Mouse (Mus musculus): ENCODE measurements around the gene Slamf6.
"Not testable (repeated sequence)": the region's sequence is repeated elsewhere in the genome, so short reads cannot be mapped to it uniquely, and the experiment has no call there.

Slamf6 gene

DNA sequence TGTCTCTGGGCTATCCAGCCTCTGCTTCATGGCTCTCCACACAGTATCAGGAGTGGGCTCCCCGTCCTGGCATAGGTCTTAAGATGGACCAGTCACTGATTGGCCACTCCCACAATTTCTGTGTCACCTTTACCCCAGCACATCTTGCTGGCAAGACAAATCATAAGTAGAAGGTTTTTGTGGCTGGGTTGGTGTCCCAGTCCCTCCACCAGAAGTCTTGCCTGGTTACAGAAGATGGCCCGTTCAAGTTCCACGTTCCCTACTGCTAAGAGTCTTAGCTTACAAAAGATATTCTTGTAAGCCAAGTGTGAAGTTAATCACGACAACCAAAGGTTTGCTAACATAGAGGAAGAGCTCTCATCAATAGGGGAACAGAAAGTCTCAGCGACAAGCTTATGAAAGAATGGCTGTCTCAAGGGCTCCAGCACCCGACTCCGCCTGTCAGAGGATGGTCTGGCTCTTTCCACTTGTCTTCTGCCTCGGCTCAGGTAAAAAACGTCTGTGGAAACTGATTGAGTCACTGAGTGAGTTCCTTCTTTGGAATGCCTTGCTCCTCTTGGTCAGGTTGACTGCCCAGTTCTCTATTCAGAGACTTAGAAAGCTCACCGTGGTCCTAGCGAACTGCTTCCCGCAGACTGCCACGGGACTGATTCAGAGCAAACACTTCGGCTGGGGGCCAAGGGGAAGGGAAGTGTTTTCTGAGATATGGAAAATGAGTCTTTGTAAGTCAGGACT, at the start of gene Slamf6:
TSS of gene Slamf6 (plus strand) at position 211 of the 735 bp plus-strand sequence.
- DNase-seq: peak; percentile 5

DNA sequence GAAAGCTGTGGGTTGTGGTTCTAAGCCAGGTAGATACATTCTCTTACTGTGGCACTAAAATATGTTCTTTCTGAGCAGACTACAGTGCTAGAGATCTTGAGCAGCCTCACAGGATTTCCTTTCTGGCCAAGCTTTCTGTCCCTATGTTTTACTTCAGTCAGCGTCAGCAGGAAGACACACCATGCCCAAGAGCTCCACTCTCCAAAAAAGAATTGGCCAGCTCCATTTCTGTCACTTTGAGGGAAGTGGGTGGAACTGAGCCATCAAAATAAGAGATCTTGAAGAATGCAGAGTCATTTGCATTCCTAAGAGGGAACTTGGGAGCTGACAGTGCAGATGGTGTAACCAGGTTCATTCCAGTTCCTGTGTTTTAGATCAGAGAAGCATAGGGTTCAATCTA, 30.3 kb upstream of the Slamf6 start:
- no peak for DNase-seq

GRCm38 (mm10) chr1:171895364-171895763, 22.0 kb upstream of the Slamf6 start, which contains the start of gene Gm10521:
Gene Gm10521, plus strand, starts transcription at chr1:171895664.
- not testable (repeated sequence) for DNase-seq

- DNase-seq: no peak
These were observed 13.3 kb upstream of the Slamf6 start for GRCm38 (mm10) chr1:171904011-171904410.

- no peak for DNase-seq
These were observed 1.5 kb upstream of the Slamf6 start for GRCm38 (mm10) chr1:171915638-171916458.

DNA sequence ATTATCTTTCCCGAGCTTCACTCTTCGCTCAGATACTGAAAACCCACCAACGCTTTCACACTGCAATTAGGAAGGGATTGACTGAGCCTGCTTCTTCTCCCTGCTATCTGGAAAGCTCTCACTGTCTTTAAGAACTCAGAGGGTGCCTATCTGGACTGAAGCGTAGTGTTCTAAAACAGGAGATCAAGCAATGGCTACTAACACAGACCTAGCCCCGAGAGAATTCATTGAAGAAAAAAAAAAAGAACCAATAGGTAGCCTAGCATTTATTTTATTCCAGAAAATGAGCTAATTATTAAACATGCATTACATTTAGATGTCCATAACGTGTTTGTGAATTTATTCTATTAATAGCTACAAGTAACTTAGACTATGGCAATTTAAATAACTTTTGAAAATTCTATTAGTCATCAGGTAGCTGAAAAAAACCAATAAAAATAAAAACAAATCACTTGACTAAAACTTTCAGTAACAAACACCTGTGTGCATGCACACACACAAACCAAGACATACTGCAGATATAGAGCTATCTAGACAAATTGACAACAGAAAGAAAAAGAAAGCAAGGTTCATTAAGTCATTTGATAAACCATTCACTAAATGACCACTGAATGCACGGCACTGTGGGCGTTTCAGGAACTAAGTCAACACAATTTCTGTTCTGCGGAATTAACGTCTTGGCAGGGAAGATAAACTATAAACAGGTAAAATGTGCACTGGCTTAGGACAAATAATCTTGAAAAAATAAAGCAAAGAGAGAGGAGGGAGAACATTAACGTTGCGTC, 1.0 kb downstream of the Slamf6 start:
- DNase-seq: no peak

DNA sequence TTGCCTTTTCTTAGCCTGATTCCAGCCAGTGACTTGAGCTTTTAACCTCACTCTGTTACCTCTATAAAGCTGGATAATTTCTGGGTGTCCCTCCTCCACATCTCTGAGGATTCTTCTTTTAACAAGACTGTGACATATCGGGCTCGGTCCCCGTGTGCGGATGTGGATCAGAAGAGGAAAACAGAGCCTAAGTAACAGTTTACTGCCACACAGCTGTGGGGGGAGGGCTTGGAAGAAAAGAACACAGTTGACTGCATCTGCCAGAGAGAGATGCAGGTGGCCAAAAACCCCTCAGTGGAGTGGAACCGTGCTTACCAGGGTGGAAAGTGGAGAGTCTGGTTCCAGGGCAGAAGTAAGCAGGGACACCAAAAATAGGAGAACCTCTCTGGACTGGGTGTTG, 1.9 kb downstream of the Slamf6 start:
- no peak for DNase-seq

DNA sequence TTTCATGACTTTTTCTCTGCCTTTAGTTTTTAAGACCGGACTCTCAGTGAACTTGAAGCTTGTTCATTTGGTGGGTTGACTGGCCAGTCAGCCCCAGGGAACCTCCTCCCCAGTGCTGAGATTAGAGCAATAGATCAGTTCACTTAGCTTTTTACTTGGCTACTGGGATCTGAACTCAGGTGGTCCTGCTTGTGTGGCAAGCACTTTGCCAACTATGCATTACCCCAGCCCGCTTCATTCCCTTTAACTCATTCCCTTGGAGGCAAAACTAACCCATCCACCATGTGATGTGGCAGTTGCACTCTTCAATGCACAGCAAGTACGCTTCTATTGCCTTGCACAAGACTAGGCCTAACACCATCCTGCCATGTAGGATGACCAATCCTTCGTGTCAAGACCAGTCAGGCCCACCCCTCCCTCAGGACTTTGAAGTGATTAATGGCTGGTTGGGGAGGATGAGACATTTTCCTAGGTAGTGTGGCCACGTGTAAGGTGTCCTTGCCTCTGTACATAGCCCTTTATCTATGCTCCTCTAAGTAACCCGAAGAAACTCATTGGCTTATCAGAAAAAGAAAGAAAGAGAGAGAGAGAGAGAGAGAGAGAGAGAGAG, 2.7 kb downstream of the Slamf6 start:
- DNase-seq: no peak

DNA sequence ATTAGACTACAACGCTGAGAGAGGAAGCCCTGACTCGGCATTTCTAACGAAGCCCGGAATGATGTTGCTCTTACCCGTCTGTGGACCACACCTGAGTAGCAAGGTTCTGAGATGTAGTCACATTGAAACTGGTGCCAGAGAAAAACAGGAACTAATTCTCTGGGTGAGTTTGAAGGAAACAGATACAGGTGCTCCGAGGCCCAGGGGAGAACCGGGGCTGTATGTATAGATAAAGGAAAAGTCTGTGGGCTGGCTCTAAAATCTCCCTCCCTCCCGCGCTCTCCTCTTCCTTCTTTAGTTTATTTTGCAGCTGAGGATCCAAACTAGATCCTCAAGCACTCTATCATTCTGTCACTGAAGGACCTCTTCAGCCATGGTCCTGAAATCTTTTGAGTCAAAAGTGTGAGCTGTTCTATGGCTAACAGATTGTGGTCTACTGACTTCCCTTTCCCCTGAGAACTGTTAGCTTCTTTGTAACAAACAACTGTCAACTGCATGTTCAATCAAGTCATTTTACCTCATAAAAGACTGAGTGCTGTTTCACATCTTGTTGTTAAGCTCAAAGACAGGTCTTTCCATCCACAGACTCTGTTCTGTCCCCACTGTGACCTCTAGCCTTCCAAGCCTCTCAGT, 3.8 kb downstream of the Slamf6 start:
- DNase-seq: no peak

DNA sequence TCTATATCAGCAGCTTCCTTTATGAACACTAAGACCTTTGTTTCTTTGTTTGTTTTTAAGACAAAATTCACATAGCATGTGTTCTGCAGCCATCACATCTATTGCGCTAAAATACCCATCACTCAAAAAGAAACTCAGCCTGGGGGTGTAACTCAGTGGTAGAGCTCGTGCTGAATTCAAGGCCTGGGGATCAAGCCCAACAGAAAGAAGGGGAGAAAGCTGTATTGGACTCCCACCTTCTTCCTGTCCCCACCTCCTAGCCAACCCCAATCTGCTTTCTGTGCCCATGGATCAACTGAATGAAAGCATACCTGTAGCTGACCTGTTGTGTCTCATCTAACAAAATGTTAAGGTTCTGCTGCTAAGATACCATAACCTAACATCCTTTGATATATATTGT, 4.3 kb downstream of the Slamf6 start:
- DNase-seq: no peak

- DNase-seq: no peak
These were observed 5.5 kb downstream of the Slamf6 start for GRCm38 (mm10) chr1:171922844-171923243.

DNA sequence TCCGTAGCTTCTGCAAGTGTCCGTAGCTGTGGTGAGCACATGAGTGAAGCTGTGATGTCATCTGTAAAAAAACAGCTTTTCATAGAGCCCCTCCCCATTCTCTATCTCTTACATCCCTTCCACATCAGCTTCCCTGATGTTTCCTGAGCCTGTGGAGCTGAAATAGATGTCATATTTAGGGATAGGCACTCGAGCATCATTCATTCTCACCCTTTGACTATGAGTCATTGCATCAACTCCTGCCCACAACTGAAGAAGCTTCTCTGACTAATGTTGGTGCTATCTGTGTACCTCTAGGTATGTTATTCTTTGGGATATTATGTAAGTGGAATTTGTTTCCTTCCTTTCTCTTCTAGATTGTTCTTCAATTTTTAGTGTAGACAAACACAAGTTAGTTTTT, 7.6 kb downstream of the Slamf6 start:
- no peak for DNase-seq

- no peak for DNase-seq
These were observed 16.5 kb downstream of the Slamf6 start for GRCm38 (mm10) chr1:171933851-171934250.

GRCm38 (mm10) chr1:171938952-171939948, 21.9 kb downstream of the Slamf6 start:
- no peak for DNase-seq

- no peak for DNase-seq
These were observed 23.3 kb downstream of the Slamf6 start for GRCm38 (mm10) chr1:171940626-171941025.

GRCm38 (mm10) chr1:171946447-171946995, 29.2 kb downstream of the Slamf6 start:
- DNase-seq: no peak

DNA sequence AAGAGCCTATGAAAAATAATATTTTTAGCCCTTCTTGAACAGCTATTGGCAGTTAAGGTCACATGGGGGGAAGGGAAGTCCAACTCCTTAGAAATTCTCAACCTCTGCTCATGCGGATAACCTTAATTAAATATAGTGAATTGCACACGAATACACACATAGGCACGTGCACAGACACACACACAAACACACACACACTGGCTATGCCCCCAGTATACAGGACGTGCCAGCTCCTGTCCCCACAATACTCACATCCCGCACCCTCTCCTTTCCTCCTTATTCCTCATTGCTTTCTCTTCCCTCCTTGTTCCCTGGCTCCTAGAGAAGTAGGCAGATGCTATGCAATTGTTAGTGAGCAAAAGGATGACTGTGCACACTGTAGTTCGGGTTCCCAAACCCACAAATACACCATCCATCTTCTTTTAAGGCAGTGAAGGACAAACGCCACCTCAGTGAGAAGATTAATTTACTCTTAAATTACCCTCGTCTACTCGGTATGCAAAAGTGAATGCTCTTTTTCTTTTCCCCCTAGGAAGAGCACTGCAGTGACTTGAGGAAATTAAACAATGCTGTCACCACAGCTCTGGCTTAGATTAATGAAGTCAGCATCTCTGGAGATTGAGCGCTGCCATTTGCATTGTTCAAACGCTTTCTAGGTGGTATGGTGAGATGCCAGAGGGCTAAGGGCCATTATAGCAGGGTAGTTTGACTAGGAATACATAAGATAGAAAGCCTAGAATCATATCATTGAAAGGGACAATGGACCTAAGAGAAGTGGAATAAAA, 31.0 kb downstream of the Slamf6 start:
- no peak for DNase-seq

GRCm38 (mm10) chr1:171948946-171949508, 31.7 kb downstream of the Slamf6 start:
- DNase-seq: no peak

DNA sequence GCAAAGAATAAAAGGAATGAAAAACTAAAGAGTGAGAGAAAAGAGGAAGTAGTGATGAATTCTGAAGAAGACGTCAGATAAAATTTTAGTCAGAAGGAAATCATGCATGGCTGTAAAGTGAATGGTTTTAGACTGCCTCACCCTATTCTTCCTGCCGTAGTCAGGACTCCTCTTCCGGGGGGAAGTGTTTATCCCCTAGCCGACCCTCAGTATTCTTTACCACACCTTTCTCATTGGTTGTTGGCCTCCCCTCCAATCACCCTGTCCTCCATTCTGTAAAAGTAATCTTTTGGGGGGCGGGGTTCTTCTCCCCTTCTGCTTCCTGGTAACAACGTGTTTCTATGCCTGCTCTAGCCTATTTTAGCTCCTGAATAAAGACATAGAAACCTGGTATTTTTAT, 37.8 kb downstream of the Slamf6 start:
- DNase-seq: no peak

- no peak for DNase-seq
These were observed 40.1 kb downstream of the Slamf6 start for GRCm38 (mm10) chr1:171957411-171957810.

All from lung, postnatal 14 days (tissue).